Mouse (Mus musculus): ENCODE data around the gene Serf1.

GRCm38 (mm10) chr13:100152659-100153058 lies 44.8 kb downstream of the Serf1 start:
- TF ChIP-seq CTCF (IDR thresholded peaks at IDR 0.05; ENCODE audit: control insufficient read depth, insufficient read depth, low read length) (no peak), POLR2A (IDR thresholded peaks at IDR 0.05; ENCODE audit: borderline replicate concordance, control insufficient read depth, low read depth, low read length) (no peak)

Measured in bone marrow, adult 2 months (tissue).